Mouse (Mus musculus) forelimb bud, embryonic 11.5 days (tissue): ENCODE data around the gene Tmc3.

Source experiments
- DNase-seq: peaks from one replicate; pipeline ENCODE4 v3.0.0-alpha.2; 2012; ENCODE audit warnings: low read depth, low spot score

Tmc3 gene

DNA sequence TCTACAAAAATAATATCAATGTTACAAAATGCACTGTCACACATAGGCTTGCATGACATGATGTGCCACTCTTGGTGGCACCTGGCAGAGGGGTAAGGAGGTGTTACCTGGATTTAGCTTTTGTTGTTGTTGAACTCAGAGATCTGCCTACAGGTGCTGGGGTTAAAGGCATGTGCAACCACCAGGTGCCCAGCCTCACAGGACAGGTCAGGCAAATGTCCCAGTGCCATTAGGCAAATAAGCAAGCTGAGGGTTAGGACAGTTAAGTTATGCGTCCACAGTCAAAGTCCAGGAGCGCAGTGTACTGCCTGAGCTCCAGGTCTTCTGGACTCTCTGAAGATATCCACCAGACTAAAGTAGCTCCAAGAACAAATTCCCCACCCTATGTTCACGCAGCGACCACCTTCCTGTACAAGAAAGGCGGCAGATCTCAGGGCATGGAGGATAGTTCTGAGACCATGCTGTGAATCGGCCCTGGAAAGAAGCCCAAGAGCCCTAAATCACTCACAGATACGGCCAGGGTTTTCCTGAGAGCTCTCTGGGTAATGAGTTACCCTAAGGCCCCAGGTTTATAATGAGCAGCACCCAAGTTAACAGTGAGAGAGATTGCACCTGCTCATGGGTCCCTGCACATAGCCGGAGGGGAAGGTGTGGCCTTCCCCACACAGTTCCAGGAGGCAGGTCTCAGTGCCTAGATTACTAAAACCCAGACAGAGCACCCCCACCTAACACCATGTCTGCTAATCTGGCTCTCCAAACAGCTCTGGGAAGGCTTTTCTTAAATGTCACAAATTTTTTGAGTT is 53.3 kb downstream of the Tmc3 start:
- no peak for DNase-seq

GRCm38 (mm10) chr7:83639084-83639483 is 54.4 kb downstream of the Tmc3 start:
- DNase-seq = no peak

- DNase-seq = no peak
Measured at GRCm38 (mm10) chr7:83640581-83640980, 55.9 kb downstream of the Tmc3 start.

- no peak for DNase-seq
Measured at GRCm38 (mm10) chr7:83641163-83641562, 56.4 kb downstream of the Tmc3 start.

GRCm38 (mm10) chr7:83643581-83643980 is 58.9 kb downstream of the Tmc3 start:
- no peak for DNase-seq

DNA sequence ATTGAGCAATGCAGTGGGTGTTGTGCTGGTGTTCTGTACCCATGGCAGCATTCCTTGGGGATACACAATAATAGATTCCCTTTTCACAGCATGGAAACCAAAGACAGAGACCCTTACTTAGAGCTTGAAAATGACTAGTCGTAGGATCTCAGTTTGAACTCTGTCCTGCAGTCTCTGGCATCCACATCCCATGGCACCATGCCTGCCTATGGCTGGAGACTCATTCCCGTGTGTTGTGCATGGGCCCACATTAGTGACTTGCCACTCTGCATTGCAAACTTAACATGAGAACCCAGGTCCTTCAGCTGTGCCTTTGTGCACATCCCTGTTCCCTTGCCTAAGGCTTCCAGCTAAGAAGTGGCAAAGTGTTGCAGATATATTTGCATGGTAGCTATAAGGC is 60.0 kb downstream of the Tmc3 start:
- no peak for DNase-seq

DNA sequence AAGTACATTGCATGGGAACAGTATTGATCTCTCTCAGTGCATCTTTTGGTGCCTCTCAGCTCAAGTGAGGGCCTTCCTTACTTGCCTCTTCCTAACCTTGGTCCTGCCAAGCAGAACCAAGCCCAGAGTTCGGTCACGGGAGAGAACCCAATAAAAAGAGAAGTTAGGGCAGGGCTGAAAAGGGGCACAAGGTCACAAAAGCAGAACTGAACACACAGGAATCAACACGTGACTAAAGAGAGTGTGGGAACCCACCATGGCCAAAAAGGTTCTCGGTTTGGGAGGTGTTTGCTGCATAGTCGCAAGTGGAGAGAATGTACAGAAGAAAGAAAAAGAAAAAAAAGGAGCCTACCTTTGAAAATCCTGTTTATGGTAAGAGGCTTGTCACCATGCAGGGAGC is 60.7 kb downstream of the Tmc3 start:
- no peak for DNase-seq

DNA sequence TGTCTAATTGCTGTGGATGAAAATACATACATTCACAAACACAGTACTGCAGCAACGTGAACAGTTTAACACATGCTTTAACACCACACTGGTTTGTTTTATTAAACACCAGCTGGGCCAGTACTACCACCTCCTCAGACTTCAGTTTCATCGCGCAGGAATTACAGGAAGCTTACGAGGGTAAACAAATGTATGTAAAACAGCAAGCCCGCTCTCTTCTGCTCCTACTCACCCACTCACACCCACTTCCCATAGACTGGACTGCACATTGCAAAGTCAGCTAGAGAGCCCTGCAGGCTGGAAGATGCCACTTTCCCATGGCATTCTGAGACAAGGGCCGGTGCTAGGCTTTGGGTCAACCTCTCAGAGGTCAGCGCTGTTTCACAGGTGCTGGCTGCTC is 64.1 kb downstream of the Tmc3 start:
- DNase-seq = no peak

- no peak for DNase-seq
Measured at GRCm38 (mm10) chr7:83650638-83651037, 65.9 kb downstream of the Tmc3 start.

DNA sequence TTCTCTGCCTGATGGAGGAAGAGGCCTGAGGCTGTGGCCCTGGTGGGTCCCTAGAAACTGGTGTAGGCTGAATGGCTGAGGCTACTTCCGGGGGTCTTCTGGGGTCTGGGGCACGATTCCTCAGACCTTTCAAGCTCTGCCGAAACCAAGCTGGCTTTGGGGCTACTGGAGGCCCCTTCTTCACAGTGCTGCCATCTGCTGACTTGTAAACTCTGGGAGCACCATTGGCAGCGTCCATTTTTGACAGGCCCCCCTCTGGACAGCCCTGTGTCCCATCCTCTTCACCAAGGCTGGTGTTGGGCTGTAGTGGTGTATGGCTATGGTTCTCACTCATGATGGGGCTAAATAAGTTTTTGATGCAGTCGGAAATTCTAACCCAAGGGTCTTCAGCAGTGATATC is 67.8 kb downstream of the Tmc3 start:
- DNase-seq = no peak

DNA sequence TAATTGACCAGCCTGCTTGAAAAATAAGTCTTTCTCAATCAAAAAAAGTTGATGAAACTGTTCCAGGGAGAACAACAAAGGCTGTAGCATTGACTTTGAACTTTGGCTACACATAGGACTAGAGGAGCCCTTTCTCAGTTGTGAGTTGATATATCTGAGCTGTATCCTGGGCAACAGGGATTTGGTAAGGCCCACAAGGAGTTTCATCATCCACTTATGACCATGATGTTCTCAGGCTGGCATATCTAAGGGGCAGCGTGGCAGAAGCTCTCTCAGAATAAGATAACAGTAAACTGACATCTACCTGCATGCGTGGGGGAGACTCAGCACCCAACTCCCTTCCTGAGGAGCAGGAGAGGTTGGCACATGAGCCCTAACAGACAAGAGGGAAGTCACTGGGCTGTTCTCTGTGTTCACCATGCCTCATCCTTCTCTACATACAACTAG is 68.9 kb downstream of the Tmc3 start:
- no peak for DNase-seq

DNA sequence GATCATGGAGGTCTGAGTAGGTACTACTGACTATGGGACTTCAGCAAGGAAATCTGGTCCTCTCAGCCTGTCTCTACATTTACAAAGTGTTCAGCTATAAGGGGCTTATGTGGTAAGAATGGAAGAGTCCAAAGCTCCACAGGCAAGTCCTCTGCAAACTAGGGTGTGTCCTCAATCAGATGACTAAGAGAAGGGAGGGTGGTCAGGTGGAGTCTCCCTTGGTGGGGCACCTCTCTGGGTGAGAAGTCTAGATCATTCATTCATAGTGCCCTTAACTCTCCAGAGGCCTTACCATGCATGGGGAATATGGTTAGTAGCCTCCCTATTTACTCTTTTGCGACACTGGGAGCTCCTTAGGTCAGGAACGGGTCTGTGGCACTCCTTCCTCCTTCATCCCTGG is 69.5 kb downstream of the Tmc3 start:
- no peak for DNase-seq

DNA sequence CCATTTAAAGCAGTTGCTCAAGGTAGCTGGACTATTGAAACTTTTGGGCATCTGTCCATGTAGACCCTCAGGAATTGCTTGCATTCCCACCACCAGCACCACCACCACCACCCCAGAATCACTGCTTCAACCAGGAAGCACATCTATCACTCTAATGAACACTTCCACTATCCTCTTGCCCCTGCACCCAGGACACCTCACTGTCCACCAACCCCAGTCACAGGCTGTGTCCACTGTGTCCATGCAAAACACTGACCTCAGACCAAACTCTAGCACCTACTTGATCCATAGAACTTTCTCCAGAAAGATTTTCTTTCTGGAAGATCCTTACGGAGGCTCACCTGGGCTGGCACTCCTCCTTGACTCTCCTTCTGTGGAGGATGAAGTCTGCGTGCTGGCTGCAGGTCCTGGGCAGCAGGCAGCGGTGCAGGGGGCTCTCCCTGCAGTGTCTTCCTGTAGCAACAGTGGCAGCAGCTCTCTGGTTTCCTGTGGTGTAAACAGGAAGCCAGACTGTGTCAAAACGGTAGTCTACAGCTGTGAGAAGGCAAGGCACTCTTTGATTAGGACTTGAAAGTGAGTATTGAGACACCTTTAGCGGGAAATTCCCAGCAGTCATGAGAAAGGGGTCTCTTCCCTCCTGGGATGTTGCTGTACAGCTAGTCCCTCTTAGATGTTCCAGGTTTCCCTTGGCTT is 70.4 kb downstream of the Tmc3 start:
- DNase-seq = no peak

- no peak for DNase-seq
Measured at GRCm38 (mm10) chr7:83658716-83659115, 74.0 kb downstream of the Tmc3 start.

DNA sequence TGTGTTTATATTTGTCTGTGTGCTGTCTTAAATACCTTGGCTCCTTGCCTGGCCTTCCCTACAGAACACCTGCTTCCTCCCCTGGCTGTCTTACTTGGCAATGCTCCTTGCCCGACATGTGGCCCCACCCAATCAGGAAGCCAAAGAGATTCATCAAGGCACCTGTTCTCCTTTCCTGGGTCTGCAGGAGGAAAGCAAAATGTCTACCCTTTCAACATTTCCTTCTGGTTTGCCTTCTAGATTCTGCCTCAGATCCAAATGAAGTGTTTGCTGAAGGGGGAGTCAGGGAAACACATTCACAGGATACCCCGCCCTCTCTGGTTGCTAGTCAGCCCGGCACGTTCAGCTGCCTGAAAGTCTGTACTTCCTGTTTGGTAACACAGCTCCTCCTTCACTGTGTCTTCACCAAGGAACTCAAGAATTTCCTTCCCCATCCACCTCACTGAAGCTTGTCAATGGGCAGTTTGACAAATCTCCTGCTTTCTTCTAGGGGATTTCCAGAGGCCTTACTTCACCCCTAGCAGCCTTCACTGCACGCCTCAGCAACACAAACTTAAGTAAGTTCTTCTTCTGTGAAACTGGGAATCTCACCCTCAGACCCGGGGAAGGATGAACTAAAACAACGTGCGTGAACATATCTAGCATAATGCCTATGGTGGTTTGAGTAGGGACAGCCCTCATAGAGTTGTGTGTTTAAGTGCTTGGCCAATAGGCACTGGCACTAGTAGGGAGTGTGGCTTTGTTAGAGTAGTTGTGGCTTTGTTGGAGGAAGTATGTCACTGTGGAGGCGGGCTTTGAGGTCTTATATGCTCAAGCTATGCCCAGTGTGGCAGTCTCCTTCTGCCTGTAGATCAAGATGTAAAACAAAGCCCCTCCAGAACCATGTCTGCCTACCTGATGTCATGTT is 74.7 kb downstream of the Tmc3 start:
- no peak for DNase-seq

DNA sequence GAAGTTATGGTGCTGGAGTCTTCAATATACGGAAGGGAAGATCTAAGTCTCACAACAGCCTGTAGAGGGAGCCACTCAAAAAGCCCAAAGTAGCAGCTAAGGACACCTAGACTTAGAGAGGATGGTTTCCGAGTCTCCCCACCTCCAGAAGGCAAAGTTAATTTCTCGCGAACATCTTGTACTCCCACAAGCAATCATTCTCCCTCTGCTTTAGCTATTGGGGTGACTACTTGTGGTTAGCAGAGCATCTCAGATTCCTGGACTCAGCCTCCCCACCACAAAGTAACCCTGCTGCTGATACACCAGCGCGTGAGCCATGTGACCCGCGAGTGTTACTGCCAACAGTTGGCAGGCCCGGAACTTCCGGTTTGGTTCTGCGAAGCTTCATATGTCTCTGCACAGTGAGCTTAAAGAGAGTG is 75.6 kb downstream of the Tmc3 start:
- no peak for DNase-seq

DNA sequence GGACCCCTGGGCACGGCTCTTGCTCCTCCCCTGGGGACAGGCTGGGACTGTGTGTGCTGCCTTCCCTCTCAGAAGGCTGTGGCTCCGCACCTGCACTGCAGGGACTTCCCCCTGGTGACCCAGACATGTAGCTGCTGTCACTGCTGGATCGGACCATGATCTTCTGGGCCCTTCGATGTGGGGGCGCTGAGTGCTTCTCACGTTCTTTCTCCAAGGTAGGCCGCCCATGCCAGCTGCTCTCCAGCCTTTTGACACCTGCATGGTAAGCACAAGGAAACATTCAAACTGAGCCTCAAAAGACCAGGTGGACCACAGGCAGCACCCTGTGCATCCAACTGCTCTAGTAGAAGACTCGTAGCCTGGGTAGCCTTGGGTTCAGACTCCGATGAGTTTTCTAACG is 76.3 kb downstream of the Tmc3 start:
- DNase-seq = no peak

- no peak for DNase-seq
Measured at GRCm38 (mm10) chr7:83661763-83662162, 77.0 kb downstream of the Tmc3 start.

- DNase-seq = no peak
Measured at GRCm38 (mm10) chr7:83662711-83663375, 78.1 kb downstream of the Tmc3 start.

- DNase-seq = no peak
Measured at GRCm38 (mm10) chr7:83666087-83666595, 81.4 kb downstream of the Tmc3 start.

DNA sequence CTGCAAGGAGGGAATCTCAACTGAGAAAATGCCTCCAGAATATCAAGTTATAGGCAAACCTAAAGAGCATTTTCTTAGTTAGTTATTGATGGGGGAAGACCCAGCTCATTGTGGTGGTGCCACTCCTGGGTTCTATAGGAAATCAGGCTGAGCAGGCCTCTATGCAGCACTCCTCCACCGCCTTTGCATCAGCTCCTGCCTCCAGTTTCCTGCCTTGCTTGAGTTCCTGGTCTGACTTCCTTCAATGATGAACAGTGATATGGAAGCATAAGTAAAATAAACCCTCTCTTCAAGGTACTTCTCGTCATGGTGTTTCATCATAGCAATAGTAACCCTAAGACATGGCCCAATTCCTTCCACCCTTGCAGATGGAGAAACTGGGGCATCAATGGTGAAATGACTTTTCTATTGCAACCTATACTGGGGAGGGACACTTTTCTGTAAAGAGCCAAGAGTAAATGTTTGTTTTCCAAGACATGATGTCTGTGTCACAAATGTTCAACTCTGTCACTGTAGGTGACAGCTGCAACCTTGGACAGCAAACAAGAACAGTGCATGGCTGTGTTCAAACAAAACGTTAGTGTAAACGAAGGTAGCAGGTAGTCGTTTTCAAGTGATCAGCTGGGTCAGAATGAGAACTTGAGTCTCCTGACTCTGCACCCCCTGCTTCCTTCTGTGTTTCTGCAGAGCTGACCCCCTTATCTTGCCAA is 83.4 kb downstream of the Tmc3 start:
- no peak for DNase-seq
